Mouse (Mus musculus) heart, postnatal 10 days (tissue): ENCODE data around the gene Gm47959. TPM values are rescaled to one million over a fixed set of nuclear protein-coding genes. Genes with fewer than 3 reads are reported as not detected.
A peak's percentile ranks its signal among the peaks of the same experiment; 100 is the strongest.

ENCODE experiments used
- DNase-seq, 2 experiments: peaks; one replicate each; pipeline ENCODE4 v3.0.0; 2021
- intact Hi-C: fragments of 180-260 bp; cut with DNase I; formaldehyde crosslinking; loops from one replicate; pipeline ENCODE4 v1.15.1; 2025
- total RNA-seq, 2 experiments: library from RNA; stranded (reverse); gene quantifications; 2 replicates each; pipeline ENCODE4 v1.2.3; 2021

The Gm47959 gene
- total RNA-seq, 2 experiments from 2014 or later, result not detected

GRCm38 (mm10) chr1:83031950-83032349, 31.6 kb downstream of the Gm47959 start:
- intact Hi-C loops, result no loop called here
- DNase-seq, result no peak

DNA sequence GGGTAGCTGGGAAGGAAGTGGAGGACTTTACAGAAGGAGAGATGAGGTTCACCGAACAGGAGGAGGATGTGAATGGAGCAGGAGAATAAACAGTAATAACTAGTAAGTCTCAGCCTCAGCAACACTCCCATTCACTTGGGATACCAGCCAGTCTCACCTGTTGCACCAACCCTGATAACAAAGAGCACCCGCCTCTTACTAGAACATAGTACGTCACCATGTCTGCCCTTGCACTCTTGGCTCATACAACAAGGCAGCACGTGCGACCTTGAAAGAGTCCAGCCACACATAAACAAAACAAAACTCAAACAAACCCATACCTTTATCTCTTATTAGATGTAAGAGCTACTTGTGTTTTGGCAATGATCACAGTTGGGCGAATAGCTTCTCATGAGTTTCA, 32.2 kb downstream of the Gm47959 start:
- intact Hi-C loops, result no loop called here
- DNase-seq, result no peak

DNA sequence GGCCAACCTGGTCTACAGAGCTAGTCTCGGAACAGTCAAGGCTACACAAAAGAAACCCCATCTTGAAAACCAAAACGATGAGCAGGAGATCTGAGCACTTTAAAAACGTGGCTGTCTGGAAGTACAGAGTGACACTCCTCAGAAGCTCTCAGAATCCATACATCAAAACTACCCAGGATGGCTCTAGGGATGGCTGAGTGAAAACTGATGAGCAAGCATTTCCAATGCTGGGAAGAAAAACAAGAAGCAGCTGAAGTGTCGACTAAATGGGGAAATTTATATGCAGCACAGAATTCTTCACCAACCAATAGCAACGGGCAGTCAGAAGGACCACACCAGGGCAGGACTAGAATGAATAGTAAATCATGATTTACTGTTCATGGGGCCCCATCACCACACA, 34.2 kb downstream of the Gm47959 start:
- intact Hi-C loops, result no loop called here
- no peak for DNase-seq

DNA sequence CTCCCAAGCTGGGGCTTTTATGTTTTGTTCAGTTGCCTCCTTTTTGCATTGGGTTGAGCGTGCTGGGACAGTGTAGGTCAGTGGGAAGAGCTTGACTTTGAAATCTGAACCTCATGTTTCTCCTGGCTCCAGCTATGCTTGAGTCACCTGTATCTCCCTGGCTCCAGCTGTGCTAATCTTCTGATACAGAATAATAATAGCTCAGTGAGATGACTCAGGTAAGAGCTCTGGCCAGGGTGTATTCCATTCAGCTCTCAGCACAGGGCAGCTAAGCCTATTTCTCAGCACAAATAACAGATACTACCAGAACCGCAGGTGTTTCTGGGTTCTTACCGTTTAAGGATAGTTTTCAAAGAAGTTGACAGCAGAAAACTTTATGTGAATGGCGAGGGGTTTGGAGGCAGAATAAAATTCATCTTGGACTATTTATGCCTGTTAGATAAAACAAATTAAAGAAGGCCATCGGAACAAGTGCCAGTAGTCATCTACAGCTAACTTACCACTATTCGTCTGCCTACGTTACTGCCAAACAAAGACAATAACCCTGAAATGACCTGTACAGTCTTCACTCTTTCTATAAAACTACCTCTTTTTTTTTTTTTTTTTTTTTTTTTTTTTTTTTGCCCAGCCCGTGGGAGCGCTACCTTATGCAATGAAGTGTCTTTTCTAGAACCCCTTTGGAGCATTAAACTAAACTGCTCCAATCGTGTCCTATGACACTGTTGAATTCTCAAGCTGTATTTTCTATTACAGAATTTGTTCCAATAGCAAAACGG, 36.7 kb downstream of the Gm47959 start:
- DNase-seq, result no peak
- intact Hi-C loops, result no loop called here

DNA sequence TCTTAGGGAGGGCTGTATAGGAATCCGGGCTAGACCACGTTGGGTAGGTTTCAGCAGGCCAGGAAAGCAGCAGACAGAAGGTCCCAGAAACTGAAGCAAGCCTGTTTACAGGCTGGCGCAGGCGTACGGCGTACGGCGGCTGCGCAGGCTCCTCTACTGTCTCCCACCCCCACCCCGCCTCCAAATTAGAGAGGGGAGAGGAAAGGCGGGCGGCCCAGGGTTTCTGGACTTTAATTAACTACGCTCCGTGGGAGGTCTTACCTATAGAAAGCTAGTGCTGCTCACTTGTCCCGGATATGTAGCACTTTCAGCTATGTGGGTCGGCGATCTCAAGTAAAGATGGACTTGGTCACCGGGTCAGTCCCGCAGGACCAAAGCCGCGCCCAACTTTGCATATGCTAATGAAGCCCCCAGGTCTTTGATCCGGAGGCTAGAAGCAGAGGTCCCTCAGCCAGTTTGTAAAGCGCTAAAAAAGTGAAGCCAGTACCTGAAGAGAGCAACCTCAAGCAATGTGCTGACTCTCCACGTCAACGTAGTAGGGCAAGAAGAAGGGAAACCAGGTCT, 37.8 kb downstream of the Gm47959 start, which contains the start of gene Slc19a3:
Gene Slc19a3 (minus strand): TSS at position 340 of the 564 bp plus-strand sequence.
- intact Hi-C loops, result no loop called here
- DNase-seq, result peak; percentile 34 to 39

DNA sequence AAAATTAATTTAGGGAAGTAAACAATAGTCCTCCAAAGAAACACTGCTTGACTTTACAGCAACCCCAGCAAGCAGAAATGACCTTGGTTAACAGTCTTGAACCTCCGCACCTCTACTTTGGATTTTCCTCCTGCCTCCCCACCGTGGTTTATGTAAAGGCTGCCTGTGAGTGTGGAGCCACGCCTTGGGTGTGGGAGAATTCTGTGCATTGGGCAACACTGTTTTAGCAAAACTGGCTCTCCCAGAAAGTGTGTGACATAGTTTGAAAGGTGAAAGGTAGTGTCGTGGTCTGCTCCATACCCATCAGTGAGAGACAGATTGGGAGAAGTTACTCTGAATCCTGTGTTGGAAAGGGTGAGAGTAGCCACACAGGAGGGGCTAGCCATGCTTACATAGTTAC, 38.7 kb downstream of the Gm47959 start:
- intact Hi-C loops, result no loop called here
- DNase-seq, result no peak

DNA sequence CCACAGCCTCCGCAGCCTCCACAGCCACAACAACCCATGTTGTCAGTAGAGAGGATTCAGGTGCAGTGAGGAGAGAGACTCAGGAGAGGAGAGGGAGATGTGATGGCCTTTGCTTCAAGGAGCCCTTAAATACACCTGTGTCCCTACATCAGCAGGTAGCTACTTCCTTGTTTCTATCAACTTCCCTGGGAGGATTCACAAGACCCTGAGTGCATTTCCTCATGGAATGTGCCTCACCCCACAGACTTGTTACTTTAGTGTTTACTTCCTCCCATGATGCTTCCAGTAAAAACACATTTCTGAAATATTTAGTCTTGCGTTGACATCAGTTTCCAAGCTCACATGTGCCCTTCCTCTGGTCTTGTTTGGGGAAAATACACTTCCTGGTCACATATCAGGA, 42.0 kb downstream of the Gm47959 start, which contains the start of gene Krtap28-10:
Gene Krtap28-10 (minus strand): TSS at position 101 of the 400 bp plus-strand sequence.
- DNase-seq, result no peak
- intact Hi-C loops, result no loop called here

- no peak for DNase-seq
Measured at GRCm38 (mm10) chr1:83044882-83045427, 44.6 kb downstream of the Gm47959 start, which contains the start of gene Gm47969. Gene Gm47969 (plus strand): TSS chr1:83044932.

More at GRCm38 (mm10) chr1:83044882-83045427, 44.6 kb downstream of the Gm47959 start, which contains the start of gene Gm47969:
- intact Hi-C loops, result no loop called here

Other genes with a start within 250 kb of the Gm47959 start
- gene Tm4sf20, start 232.1 kb upstream of the Gm47959 start, total RNA-seq, result not detected
- not detected for gene Gm47791, start 229.3 kb upstream of the Gm47959 start, total RNA-seq
- 10 to 100 TPM; 39.9 to 43.2 TPM for gene Agfg1, start 161.1 kb upstream of the Gm47959 start, total RNA-seq
- gene A030005L19Rik, start 87.2 kb upstream of the Gm47959 start, total RNA-seq, result under 1 TPM in 1 of 2 experiments, not detected in 1; 0.34 TPM
- gene A030014E15Rik, start 75.6 kb upstream of the Gm47959 start, total RNA-seq, result not detected
- not detected for gene Gm6217, start 69.1 kb upstream of the Gm47959 start, total RNA-seq
- gene A030003K21Rik, start 57.2 kb upstream of the Gm47959 start, total RNA-seq, result not detected
- gene Gm7544, start 44.5 kb upstream of the Gm47959 start, total RNA-seq, result not detected
- gene Gm47955, start 40.3 kb upstream of the Gm47959 start, total RNA-seq, result not detected
- gene Slc19a3, start 37.9 kb downstream of the Gm47959 start, total RNA-seq, result under 1 TPM; 0.62 to 0.72 TPM
- gene Krtap28-10, start 41.9 kb downstream of the Gm47959 start, total RNA-seq, result not detected
- not detected for gene Gm47969, start 44.4 kb downstream of the Gm47959 start, total RNA-seq
- gene A030005K14Rik, start 58.8 kb downstream of the Gm47959 start, total RNA-seq, result not detected
- not detected for gene Krtap28-13, start 60.4 kb downstream of the Gm47959 start, total RNA-seq
- not detected for gene Ccl20, start 116.2 kb downstream of the Gm47959 start, total RNA-seq
- gene Daw1, start 159.2 kb downstream of the Gm47959 start, total RNA-seq, result under 1 TPM in 1 of 2 experiments, not detected in 1; 0.20 TPM